Mouse (Mus musculus): Measurements from ENCODE around the gene Caskin1. TPM values are rescaled to one million over a fixed set of nuclear protein-coding genes. Genes with fewer than 3 reads are reported as not detected.

Gene Caskin1
- total and polyA plus RNA-seq, 3 experiments: 0.11 TPM; not detected in 2

DNA sequence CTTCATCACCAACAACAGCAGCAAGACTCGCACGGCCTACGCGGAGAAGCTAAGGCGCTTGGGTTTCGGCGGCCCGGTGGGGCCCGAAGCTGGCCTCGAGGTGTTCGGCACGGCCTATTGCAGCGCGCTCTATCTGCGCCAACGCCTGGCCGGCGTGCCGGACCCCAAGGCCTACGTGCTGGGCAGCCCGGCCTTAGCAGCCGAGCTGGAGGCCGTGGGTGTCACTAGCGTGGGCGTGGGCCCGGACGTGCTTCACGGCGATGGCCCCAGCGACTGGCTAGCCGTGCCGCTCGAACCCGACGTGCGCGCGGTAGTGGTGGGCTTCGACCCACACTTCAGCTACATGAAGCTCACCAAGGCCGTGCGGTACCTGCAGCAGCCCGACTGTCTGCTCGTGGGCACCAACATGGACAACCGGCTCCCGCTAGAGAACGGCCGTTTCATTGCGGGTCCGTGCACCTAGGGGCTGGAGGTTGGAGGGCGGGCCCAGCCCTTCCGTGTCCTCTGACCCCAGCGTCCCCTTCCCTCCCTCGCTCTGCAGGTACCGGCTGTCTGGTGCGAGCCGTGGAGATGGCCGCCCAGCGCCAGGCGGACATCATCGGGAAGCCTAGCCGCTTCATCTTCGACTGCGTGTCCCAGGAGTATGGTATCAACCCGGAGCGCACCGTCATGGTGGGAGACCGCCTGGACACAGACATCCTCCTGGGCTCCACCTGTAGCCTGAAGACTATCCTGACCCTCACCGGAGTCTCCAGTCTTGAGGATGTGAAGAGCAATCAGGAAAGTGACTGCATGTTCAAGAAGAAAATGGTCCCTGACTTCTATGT lies 17.5 kb upstream of the Caskin1 start:
- Histone ChIP-seq H3K4me1 (ENCODE audit: insufficient read depth, low read depth, low read length) (peaks cover 49% of the 10 kb centered on the region), H3K36me3 (replicated peaks) (peaks cover 67% of the 10 kb centered on the region), H3K9me3 (replicated peaks) (no peaks in the 10 kb centered on the region), H3K4me3 (ENCODE audit: low read depth, low read length) (peak overlapping the region; percentile 100), H3K27me3 (ENCODE audit: insufficient read depth, low read length) (no peaks in the 10 kb centered on the region)
- ATAC-seq (ENCODE audit: extremely low read depth, insufficient number of reproducible peaks, low FRiP score, poor library complexity, severe bottlenecking) (no peak), DNase-seq (ENCODE audit: low spot score) (no peak)
- TF ChIP-seq CTCF (IDR thresholded peaks at IDR 0.05; ENCODE audit: low read depth, low read length) (no peak), TAL1 (conservative IDR thresholded peaks at IDR 0.05; ENCODE audit: low read depth, low read length) (no peak), GATA1 (IDR thresholded peaks at IDR 0.05; ENCODE audit: borderline replicate concordance, low read length) (no peak), POLR2AphosphoS5 (IDR thresholded peaks at IDR 0.05; ENCODE audit: insufficient replicate concordance, low read depth, low read length) (no peak), GATA2 (IDR thresholded peaks at IDR 0.05; ENCODE audit: borderline replicate concordance, low read depth, low read length) (no peak)

DNA sequence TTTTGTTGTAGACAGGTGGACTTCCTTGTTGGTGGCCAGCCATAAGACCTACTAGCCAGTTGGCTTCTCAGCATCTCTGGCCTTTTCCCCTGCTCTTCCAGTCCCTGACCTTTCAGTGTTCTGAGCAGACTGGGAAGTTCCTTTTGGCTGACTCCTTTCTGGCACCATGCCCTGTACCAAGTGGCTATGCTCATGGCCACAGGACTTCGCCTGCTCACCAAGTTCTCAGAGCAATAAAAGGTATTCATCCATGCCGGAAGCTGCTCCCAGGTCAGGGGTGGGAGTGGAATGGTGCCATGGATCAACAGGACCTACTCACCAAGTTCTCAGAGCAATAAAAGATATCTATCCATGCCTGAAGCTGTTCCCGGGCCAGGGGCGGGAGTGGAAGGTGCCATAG lies 15.9 kb upstream of the Caskin1 start:
- H3K36me3 ChIP-seq (replicated peaks): peaks cover 71% of the 10 kb centered on the region
- ATAC-seq (ENCODE audit: extremely low read depth, insufficient number of reproducible peaks, low FRiP score, poor library complexity, severe bottlenecking): no peak
- peaks cover 64% of the 10 kb centered on the region for H3K4me1 ChIP-seq (ENCODE audit: insufficient read depth, low read depth, low read length)
- DNase-seq (ENCODE audit: low spot score): no peak
- H3K27me3 ChIP-seq (ENCODE audit: insufficient read depth, low read length): no peaks in the 10 kb centered on the region
- H3K9me3 ChIP-seq (replicated peaks): no peaks in the 10 kb centered on the region
- TF ChIP-seq GATA1 (IDR thresholded peaks at IDR 0.05; ENCODE audit: borderline replicate concordance, low read length) (no peak), CTCF (IDR thresholded peaks at IDR 0.05; ENCODE audit: low read depth, low read length) (no peak), TAL1 (conservative IDR thresholded peaks at IDR 0.05; ENCODE audit: low read depth, low read length) (no peak), GATA2 (IDR thresholded peaks at IDR 0.05; ENCODE audit: borderline replicate concordance, low read depth, low read length) (no peak), POLR2AphosphoS5 (IDR thresholded peaks at IDR 0.05; ENCODE audit: insufficient replicate concordance, low read depth, low read length) (no peak)
- peak overlapping the region; percentile 100 for H3K4me3 ChIP-seq (ENCODE audit: low read depth, low read length)

DNA sequence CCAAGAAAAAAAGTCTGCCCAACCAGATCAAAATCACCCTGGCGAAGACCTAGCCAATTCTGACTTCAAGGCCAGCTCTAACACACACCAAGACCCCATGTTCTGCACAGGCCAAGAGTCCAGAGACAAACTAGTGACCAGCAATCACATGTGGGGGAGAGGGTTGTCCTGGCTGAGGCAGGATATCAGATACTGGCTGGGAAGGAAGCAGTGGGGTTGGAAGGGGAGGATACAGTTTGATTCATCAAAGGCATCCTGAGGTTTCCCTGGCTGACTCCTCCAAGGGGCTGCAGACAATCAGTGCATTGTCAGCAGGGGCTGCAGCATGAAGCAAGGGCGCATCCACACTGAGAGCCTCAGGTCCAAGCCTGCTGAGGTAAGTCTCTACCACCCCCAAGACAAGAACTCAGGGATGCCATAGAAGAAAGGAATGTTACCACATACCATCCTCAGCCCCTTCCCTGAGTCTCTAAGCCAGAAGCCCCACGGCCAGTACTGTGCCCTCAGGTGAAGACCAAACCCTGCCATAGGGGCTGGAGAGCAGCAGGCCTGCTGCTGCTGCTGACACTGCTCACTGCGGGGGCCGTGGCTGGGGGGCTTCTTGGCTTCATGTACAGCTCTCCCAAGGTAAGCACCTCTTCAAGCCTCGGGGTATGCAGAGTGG lies 14.7 kb upstream of the Caskin1 start, which contains the start of gene Bricd5:
Gene Bricd5, plus strand, starts transcription at position 273 of the 664 bp plus-strand sequence.
- peaks cover 74% of the 10 kb centered on the region for H3K36me3 ChIP-seq (replicated peaks)
- no peaks in the 10 kb centered on the region for H3K9me3 ChIP-seq (replicated peaks)
- H3K4me1 ChIP-seq (ENCODE audit: insufficient read depth, low read depth, low read length): peaks cover 70% of the 10 kb centered on the region
- TF ChIP-seq TAL1 (conservative IDR thresholded peaks at IDR 0.05; ENCODE audit: low read depth, low read length) (no peak), GATA2 (IDR thresholded peaks at IDR 0.05; ENCODE audit: borderline replicate concordance, low read depth, low read length) (no peak), POLR2AphosphoS5 (IDR thresholded peaks at IDR 0.05; ENCODE audit: insufficient replicate concordance, low read depth, low read length) (0 out of 2 replicates have a peak, but pooled peaks have one; percentile 20), GATA1 (IDR thresholded peaks at IDR 0.05; ENCODE audit: borderline replicate concordance, low read length) (no peak), CTCF (IDR thresholded peaks at IDR 0.05; ENCODE audit: low read depth, low read length) (no peak)
- H3K27me3 ChIP-seq (ENCODE audit: insufficient read depth, low read length): no peaks in the 10 kb centered on the region
- ATAC-seq (ENCODE audit: extremely low read depth, insufficient number of reproducible peaks, low FRiP score, poor library complexity, severe bottlenecking): no peak
- peak within 1 kb of the TSS; percentile 100 for H3K4me3 ChIP-seq (ENCODE audit: low read depth, low read length)
- DNase-seq (ENCODE audit: low spot score): no peak

DNA sequence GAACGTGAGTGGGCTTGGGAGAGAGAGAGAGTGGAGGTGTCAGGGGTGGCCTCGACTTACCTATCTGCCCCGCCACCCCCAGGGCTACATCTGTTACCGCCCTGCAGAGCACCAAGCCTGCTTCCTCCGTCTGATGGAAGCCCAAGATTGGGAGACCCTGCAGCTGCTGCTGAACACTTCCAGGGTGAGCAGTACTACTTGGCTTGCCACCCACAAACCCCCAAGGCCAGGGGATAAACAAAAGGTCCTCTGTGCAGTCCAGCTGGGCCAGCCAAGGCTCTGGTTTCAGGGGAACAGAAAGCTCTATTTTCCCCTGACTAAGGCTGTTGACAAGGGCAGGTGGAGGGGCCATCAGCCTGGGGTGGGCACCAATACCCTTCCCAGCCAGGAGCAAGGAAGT lies 13.8 kb upstream of the Caskin1 start:
- TF ChIP-seq TAL1 (conservative IDR thresholded peaks at IDR 0.05; ENCODE audit: low read depth, low read length) (no peak), GATA2 (IDR thresholded peaks at IDR 0.05; ENCODE audit: borderline replicate concordance, low read depth, low read length) (no peak), CTCF (IDR thresholded peaks at IDR 0.05; ENCODE audit: low read depth, low read length) (no peak), POLR2AphosphoS5 (IDR thresholded peaks at IDR 0.05; ENCODE audit: insufficient replicate concordance, low read depth, low read length) (no peak; the same call in 1 of the 2 replicates), GATA1 (IDR thresholded peaks at IDR 0.05; ENCODE audit: borderline replicate concordance, low read length) (no peak)
- Histone ChIP-seq H3K4me3 (ENCODE audit: low read depth, low read length) (no peak overlapping the region), H3K9me3 (replicated peaks) (no peaks in the 10 kb centered on the region), H3K4me1 (ENCODE audit: insufficient read depth, low read depth, low read length) (peaks cover 70% of the 10 kb centered on the region), H3K36me3 (replicated peaks) (peaks cover 74% of the 10 kb centered on the region), H3K27me3 (ENCODE audit: insufficient read depth, low read length) (no peaks in the 10 kb centered on the region)
- DNase-seq (ENCODE audit: low spot score) (no peak), ATAC-seq (ENCODE audit: extremely low read depth, insufficient number of reproducible peaks, low FRiP score, poor library complexity, severe bottlenecking) (no peak)

DNA sequence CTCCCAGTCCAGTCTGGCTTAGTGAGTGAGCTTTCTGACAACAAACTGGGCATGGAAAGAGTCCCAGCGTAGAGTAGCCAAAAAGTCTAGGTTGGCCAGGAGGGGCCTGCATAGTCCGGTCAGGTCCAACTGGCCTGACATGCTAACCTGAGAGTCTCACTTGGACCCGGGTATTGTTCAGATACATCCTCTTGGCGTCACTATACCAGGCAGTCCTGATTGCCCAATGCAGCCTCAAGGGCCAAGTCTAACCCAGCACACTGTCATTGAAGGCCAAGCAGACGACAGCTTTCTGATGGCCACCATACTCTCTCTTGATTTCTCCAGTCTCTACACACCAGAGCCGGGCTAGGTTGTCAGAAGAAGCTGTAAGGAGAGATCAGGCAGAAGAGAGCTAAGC lies 12.8 kb upstream of the Caskin1 start:
- ATAC-seq (ENCODE audit: extremely low read depth, insufficient number of reproducible peaks, low FRiP score, poor library complexity, severe bottlenecking) (no peak), DNase-seq (ENCODE audit: low spot score) (no peak)
- Histone ChIP-seq H3K36me3 (replicated peaks) (peaks cover 74% of the 10 kb centered on the region), H3K27me3 (ENCODE audit: insufficient read depth, low read length) (no peaks in the 10 kb centered on the region), H3K4me1 (ENCODE audit: insufficient read depth, low read depth, low read length) (peaks cover 80% of the 10 kb centered on the region), H3K4me3 (ENCODE audit: low read depth, low read length) (no peak overlapping the region), H3K9me3 (replicated peaks) (no peaks in the 10 kb centered on the region)
- no peak for TF ChIP-seq POLR2AphosphoS5 (IDR thresholded peaks at IDR 0.05; ENCODE audit: insufficient replicate concordance, low read depth, low read length)
- TF ChIP-seq GATA1 (IDR thresholded peaks at IDR 0.05; ENCODE audit: borderline replicate concordance, low read length): no peak
- no peak for TF ChIP-seq TAL1 (conservative IDR thresholded peaks at IDR 0.05; ENCODE audit: low read depth, low read length)
- TF ChIP-seq CTCF (IDR thresholded peaks at IDR 0.05; ENCODE audit: low read depth, low read length): no peak
- no peak for TF ChIP-seq GATA2 (IDR thresholded peaks at IDR 0.05; ENCODE audit: borderline replicate concordance, low read depth, low read length)
